Mouse (Mus musculus): ENCODE measurements at regions not wholly inside any gene's neighbourhood (a gene's known extent, or its start where the extent isn't known, plus 50 kb on each side); places are given as distances from the start of the nearest gene placed in this dataset.

- no peak for DNase-seq
These were observed 253.2 kb upstream of the Sox11 start for GRCm38 (mm10) chr12:27595576-27595975.

GRCm38 (mm10) chr12:27593436-27593835, 251.1 kb upstream of the Sox11 start:
- DNase-seq, result peak; percentile 37

DNA sequence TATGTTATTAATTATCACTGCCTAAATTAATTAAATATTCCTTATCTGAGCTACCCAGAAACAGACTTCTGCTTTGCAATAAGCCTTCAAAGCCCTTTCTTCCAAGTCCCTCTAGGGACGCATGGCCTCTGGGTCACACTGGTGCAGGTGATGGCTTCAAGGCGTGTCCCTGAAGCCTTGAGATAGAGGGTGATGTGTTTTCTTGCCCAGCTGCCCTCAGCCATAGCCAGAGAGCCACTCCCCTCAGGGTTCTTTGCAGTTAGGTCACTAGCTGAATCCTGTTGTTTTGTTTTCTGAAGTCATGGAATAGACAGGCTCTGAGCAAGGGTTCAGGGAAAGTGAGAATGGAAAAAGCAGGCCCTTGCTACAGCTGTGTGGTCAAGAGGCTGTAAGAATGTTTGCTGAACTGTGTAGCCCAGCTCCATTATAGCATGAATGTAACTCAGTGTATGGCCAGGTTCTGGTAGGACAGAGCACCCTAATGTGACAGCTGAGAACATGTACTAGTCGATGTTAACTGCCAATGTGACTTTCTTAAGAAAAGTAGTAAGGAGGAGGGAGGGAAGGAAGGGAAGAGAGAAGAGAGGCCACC, 233.8 kb upstream of the Sox11 start:
- no peak for DNase-seq

GRCm38 (mm10) chr12:27575629-27576028, 233.3 kb upstream of the Sox11 start:
- DNase-seq, result no peak

DNA sequence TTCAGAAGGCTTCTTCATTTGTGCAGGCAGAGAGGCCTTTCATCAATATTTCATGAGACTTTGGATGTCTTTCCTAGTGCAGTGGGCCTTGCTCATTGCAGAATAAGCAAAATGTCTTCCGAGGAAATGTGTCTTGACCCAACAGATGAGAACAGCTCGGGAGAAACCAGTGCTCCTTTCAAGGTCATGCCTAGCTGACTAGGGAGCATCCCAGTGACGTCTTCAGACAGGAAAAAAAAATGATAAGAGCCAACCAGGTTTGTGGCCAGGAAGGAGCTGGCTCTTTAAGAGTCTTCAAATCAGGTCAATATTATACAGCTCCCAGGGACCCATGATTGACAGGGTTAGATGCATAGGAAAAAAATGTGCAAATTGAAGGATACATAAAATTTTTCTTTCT, 224.9 kb upstream of the Sox11 start:
- no peak for DNase-seq

DNA sequence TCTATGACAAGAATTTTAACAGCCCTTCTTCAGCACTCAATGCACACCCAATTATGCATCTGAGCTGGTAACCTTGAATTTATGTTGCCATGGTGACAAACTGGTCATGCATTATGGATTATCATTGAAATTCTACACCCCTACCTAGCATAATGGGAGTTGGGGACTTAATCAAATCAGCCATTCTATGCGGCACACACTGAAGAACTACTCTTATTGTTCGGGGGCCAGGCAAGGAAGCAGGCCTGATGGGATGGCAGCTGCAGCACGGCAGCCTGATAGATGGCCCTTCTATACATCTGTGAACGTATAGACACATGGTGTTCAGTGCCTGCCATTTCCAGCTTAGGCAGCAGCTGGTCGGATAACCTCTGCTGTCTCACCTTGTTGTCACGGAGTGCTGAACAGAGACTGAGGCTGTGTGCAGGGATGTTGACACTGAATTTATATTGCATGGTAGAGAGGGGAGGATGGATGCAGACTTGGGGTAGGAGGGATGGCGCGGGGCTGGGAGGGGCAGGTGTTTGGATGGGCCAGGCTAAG, 223.7 kb upstream of the Sox11 start:
- no peak for DNase-seq

DNA sequence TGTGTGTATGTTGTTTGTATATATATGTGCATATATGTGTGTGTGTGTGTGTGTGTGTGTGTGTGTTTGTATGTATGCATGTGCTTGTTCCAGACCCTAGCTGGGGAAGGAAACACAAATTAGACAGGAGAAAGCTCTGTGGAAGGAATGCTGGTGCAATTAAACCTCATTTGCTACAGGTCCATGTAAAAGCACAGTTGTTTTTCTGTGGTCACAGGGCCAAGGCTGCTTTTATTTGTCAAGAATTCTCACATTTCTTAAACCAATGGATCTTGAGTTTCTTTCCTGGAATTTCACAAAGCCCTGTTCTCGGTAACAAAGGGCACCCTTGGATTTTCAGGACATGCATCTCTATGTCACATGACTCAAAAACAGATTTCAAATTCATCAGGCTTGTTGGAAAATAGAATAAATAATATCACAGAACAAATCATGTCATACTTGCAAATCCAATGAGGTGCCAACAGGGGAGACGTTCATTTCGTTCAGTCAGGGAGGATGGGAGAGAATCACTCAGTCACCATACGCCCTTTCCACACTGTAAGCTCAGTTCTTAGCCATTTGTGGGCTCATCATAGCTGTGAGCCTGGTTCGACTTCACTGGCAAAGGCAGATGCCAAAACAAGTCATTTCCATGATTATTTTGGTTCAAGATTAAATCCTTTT, 222.4 kb upstream of the Sox11 start:
- no peak for DNase-seq

GRCm38 (mm10) chr12:27563900-27564299, 221.5 kb upstream of the Sox11 start:
- no peak for DNase-seq

DNA sequence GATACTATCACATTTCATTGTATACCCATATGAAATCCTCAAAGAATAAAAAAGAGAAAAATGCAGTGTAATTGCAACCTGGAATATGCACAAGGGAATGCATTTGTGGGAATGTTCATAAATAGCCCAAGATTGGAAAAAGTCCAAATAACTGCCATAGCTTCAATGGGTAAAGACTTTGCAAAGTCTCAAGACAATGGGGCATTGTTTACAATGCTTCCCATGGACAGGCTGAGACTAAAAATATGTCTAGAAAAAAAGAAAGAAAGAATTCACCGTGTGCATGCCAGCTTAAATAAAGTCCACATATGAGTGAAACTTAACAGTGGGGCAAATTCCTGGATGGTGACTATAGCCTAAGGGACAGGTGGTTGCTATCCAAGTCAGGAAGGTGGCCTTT, 210.4 kb upstream of the Sox11 start:
- no peak for DNase-seq

DNA sequence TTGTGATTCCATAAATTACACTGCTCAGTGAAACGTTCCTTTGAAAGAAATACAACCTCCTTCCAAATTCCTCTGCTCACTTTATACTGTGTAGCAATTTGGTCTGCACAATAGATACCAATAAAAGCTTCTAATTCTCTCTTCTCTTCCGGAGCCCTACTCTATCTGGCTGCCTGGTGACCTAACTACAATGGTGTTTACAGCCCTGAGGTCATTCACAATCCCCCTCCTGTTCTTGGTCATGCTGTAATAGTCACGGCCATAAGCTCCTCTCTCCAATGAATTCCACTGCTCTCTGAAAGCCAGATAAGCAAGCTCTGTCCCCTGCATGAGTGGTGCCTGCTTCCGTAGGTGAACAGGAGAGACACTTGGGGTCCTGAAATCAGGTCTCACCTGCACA, 195.8 kb upstream of the Sox11 start:
- DNase-seq, result no peak

- peak; percentile 31 for DNase-seq
These were observed 195.1 kb upstream of the Sox11 start for GRCm38 (mm10) chr12:27537507-27537906.

DNA sequence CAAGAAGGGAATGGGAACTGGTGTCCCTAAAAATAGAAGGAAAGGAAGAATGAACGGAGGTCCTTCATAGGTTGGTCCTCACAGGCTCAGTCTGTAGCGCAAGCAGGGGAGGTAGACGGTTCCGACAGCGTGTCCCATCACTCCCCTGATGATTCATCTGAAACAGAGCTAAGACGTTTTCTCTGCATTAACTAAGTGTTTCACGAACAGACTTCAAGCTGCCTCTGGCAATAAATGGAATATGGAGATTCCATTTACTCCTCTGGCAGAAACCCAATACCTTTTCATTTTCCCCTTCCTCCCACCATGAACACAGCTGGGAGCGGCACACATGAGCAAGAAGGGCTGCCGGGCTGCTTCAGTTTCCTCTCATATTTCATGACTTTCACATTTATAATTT, 194.6 kb upstream of the Sox11 start:
- peak; percentile 63 for DNase-seq

DNA sequence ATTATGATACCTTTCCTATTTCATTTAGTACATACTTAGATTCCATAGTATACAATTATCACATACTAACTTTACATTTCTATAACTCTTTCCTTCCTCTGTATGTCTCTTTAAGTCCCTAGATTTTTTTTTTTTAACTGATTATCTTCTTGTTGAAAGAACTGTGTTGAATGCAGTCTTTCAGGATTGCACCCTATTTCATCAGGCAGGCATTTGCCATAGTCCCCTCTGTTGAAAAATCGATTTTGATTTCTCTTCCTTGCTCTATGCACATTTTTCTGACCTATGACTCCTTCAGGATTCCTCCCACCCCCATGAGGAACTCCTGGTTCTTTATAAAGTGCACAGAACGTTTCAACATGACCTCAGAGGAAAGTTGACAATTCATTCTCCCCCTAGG, 183.2 kb upstream of the Sox11 start:
- DNase-seq, result no peak

- no peak for DNase-seq
These were observed 170.9 kb upstream of the Sox11 start for GRCm38 (mm10) chr12:27513253-27513652.

- DNase-seq, result no peak
These were observed 165.8 kb upstream of the Sox11 start for GRCm38 (mm10) chr12:27508226-27508560.

DNA sequence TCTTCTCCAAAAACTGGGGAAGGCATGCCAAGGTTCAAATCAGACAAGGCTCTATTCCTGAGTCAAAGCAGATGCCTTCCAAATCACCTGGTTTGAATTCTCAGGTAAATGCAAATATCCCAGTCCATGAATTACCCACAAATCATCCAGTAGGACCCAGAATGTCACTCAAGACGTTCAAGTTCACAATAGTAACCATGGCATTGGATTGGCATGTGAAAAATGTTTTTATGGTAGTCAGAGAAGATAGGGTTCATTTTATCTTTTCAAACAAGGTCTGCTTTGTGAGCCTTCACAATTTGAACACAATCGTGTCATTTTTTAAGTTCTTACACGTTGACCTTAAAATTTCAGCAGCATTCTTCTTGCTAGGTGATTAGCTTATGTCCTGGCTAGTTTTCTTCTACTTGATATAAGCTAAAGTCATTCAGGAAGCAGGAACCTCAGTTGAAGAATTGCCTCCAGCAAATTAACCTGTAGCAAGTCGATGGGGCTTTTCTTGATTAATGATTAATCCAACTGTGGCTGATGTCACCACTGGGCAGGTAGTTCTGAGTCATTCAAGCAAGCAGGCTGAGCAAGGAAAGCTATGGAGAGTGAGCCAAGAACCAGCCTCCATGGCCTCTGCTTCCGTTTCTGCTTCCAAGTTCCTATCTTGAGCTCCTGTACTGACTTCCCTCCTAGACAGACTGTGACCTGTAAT, 165.3 kb upstream of the Sox11 start:
- no peak for DNase-seq

DNA sequence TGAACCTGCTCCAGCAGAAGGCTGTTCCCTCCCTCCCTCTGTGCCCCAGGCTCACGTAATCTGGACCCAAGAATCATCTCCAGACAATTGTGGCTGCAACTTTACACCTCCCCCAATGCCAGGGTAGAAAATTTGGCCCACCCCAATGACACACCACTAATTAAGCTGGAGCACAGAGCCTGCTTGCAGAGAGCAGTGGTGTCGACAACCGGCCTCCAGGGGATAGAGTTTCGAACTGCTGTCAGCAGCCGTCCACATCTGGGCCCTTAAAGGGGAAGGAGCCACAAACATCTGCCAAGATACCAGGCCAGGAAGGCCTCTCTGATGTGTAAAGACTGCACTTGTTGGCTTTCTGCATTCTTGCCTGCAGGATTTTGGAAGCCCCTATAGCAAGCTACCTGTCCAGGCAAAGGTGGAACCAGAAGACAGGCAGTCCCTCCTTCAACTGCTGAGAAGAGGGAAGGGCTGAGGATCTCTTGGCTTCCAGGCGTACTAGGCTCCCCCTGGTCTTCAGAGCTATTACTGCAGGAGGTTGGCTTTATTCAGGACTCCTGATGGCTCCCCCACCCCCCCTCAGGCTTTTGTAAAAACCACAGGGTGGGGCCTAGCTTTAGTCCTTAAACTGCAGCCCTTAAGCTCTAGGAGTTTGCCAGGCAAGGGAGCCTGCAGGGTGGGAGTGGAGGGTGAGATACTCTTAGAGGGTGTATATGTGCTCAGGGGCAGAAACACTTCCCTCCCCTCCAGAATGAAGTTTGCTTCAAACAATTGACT, 160.5 kb upstream of the Sox11 start:
- DNase-seq, result no peak

DNA sequence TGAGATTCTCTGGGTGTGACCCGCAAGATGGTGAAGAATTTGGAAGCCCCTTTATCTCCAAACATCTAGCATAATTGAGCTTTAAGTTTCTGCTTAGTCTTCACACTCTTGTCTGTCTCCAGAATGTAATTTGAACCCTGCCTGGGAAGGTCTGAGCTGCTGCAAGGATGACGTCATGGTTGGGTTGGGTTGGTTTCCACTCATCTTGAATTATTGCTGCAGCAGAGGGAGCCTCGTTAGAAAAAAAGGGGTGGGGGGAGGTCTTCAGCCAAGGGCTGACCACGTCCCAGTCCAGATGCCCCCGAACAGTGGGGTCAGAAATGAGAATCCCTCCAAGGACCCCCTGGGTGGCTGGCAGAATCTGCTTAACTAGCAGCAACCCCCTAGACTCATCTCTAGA, 158.1 kb upstream of the Sox11 start:
- peak; percentile 65 for DNase-seq

DNA sequence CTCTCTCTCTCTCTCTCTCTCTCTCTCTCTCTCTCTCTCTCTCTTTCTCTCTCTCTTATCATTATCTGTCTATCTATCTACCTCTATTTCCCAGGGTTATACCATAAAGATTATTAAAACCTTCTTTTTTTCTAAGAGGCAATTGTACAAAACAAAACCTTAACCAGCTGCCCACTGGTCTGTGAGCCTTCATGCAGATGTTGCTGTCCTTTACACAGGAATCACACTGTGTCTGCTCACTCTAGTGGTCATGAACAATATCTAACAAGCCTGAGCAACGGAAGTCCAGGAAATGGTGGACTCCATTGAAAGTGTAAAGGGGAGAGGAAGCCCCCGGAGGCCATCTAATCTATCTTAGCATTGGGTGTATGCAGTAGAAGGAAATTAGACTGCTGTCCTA, 156.9 kb upstream of the Sox11 start:
- DNase-seq, result no peak

GRCm38 (mm10) chr12:27496826-27497557, 154.6 kb upstream of the Sox11 start:
- DNase-seq, result peak; percentile 15

GRCm38 (mm10) chr12:27492270-27492669, 149.9 kb upstream of the Sox11 start:
- DNase-seq, result no peak

GRCm38 (mm10) chr12:27481230-27481629, 138.9 kb upstream of the Sox11 start:
- peak; percentile 21 for DNase-seq

DNA sequence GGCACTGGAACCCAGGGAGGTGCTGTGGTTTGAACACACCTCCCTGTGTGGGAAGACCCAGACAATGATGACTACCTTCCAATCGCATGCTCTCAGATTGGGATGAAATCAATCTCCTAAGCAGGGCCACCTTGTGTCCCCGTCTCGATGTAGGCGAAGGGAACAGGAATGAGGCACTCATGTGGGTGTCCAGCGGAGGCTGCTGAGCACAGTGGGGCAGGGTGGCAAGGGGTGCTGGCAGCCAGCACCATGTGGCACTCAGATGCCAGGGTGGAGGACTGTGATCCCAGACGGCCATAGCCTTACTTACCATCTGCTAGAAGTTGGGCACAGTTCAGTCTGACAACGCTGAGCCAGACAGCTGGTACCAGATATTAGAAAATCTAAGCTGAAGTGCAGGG, 137.2 kb upstream of the Sox11 start:
- DNase-seq, result peak; percentile 40
